Mouse (Mus musculus): Measurements from ENCODE around the gene Slc35g3.
A peak's percentile ranks its signal among the peaks of the same experiment; 100 is the strongest.

Gene Slc35g3

DNA sequence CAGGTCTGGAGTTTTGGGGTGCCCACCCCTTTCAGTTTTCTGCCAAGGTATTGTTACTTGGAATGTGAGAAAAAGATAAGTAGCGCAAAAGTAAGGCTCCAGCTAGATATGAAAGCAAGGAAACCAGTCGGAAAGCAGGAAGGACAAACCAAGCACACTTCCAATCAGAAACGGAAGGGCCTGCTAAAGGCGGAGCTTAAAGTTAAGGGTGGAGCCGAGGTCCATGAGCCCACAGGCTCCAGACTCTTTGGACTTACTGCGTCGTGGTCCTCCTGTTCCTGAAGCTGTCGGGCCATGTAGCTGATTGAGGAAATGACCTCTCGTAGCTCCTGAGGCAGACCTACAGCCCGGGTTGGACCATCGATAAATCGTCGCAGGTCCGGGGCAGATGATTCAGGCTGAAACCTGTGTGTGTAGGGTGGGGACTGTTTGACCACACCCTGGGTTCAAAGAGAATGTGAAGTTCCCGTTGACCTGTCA lies 23.1 kb upstream of the Slc35g3 start:
- no peak for DNase-seq

DNA sequence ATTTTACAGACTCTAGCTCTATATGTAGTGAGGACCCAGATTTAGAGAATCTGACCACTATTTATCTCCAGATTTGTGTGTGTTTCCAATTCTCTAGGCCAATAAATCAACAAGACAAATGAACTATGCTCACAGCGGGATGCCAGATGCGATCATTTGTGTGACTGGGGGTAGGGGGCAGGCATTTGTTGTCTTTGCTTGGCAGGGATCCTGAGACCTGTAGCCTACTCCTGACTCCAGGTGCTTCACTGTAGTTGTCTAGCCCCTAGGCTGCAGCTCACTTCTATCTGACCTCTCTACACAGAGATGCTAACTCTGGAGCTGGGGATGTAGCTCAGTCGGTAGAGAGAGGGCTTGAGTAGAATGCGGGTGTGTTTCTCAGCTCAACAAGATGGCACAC lies 20.1 kb upstream of the Slc35g3 start:
- DNase-seq, result no peak

DNA sequence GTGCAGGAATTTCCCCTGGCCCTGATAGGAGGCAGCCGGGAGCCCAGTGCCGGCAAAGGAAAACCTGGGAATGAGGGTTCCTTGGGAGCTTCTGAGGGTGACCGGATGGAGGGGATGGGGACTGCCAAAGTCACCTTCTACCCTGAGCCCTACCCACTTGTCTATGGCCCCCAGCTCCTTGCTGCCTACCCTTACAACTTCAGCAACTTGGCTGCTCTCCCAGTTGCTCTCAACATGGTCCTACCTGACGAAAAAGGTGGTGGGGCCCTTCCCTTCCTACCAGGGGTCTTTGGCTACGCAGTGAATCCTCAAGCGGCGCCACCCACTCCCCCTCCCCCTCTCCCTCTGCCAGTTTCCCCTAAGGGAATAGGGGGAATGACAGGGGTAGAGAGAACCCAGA lies 17.2 kb upstream of the Slc35g3 start:
- peak in 1 of 2 experiments; percentile 37 for DNase-seq

DNA sequence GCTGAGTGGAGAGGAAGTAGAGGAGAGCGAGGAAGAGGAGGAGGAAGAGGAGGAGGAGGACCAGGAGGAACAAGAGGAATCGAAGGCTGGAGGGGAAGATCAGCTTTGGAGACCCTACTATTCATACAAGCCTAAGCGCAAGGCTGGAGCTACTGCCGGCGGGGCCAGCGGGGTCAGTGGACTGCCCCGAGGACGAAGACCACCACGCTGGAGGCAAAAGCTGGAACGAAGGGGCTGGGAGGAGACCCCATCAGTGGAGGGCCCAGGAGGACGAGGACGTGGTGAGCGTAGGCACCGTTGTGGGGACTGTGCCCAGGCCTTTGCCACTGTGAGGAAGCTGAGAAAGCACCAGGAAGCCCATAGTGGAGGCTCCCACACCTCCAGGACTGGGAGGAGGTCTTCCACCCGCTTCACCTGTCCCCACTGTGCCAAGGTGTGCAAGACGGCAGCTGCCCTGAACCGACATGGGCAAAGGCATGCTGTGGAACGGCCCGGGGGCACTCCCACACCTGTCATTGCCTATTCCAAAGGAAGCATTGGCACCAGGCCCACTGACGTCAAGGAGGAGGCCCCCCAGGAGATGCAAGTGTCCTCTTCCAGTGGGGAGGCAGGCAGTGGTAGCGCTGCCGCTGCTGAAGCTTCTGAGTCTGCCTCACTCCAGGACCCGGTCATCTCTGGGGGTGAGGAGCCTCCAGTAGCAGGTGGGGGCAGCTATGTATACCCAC lies 16.7 kb upstream of the Slc35g3 start:
- peak; percentile 64 to 74 for DNase-seq

DNA sequence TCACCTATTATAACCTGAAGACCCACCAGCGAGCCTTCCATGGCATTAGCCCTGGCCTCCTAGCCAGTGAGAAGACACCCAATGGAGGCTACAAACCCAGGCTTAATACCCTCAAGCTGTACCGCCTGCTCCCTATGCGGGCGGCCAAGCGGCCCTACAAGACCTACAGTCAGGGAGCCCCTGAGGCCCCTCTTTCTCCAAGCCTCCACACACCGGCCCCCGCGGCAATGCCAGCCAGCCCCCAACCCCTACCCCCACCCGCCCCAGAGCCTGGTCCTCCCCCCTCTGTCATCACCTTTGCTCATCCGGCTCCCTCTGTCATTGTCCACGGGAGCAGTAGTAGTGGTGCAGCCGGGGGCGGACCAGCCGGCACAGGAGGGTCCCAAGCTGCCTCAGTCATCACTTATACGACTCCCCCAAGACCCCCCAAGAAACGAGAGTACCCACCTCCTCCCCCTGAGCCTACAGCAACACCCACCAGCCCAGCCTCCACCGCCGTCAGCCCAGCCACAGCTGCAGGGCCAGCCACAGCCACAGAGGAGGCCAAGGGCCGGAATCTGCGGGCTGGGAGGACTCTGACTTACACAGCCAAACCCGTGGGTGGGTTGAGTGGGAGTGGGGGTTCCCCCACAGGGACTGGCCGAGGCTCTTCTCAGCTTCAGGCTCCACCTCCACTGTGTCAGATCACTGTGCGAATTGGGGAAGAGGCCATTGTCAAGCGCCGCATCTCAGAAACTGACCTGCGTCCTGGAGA lies 15.9 kb upstream of the Slc35g3 start:
- DNase-seq, result no peak

DNA sequence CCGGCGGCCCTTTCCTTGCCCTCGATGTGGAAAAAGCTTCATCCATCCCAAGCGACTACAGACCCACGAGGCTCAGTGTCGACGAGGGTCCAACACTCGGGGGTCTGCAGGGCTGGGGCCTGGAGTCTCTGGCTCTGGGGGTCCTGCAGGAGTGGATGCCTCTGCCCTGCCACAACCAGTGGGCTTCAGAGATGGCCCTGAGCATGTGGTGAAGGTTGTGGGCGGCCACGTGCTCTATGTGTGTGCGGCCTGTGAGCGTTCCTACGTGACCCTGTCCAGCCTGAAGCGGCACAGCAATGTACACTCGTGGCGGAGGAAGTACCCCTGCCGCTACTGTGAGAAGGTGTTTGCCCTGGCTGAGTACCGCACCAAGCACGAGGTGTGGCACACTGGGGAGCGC lies 14.7 kb upstream of the Slc35g3 start:
- DNase-seq, result no peak

DNA sequence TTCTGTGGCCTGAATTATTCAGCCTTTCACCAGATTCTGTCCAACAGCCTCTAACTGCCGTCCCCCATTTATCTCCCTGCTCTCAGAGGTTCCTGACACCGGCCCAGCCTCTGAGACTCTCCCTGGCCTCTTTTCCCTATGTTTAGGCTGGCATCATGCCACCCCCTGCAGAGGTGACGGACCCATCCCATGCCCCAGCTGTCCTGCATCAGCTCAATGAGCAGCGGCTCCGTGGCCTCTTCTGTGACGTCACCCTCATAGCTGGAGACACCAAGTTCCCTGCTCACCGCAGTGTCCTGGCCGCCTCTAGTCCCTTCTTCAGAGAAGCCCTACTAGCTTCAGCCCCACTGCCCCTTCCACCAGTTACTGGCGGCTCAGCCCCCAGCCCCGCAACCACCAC lies 13.9 kb upstream of the Slc35g3 start:
- DNase-seq, result peak; percentile 70 to 79

DNA sequence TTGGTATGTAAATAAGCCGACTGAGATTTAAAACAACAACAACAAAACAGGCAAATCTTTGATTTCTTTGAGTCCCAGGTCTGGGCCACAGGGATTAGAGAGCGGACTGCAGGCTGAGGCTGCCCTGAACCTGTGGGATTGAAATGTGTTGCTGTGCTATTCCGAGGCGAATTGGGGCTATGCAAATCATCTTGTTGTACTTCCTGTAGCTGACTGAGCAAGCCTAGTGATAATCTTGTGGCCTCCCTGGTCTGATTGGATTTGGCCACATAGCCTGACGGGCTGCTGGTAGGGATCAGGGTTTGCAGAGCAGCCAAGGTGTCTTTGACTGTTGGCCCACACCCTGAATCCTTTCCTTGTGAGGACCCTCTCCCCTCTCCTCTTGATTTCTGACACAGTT lies 13.2 kb upstream of the Slc35g3 start:
- no peak for DNase-seq

DNA sequence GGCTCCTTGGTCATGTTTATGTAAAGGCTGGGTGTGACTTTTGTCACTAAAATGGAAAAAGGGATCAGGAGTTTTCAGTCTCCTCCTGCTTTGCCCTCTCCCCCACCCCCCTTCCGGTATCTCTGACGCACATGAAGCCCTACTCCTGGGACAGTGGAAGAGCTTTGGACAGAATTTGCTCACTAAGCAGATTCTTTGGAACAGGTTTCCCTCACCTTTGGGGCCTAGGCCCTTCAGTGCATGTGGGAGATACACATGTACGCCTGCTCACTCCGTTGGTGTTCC lies 5.8 kb upstream of the Slc35g3 start:
- no peak for DNase-seq

DNA sequence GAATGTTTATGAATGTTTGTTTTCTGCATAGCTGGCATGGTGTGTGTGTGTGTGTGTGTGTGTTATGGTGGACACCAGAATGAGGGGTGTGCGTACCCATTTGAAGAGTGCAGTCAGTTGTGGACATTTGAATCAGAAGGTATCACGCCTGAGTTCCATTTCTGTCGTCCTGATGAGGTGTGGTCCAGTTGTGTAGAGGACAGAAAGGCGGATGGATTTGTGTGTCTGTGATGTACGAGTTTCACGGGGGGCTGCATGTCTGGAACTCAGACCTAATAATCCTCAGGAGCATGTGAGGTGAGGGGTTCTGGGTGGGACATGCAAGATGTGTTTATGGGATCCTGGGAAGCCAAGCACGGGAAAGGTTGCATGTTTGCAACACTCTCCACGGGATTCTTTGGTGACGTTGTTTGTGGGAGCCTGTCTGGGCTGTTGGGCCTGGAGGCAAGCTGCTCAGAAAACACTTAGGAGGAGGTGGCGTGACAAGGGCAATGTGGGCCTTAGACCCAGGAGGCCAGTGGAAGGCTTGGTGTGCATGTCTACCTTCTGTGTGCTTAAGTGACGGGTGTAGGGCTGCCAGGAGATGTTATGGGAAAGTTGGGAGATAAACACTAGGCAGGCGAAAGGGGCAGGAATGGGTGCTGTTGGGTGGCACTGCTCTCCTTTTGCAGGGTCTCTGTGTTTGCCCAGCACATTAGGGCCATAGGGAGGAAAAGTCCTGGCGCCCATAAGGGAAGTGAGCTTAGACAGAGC lies 5.3 kb upstream of the Slc35g3 start:
- no peak for DNase-seq

DNA sequence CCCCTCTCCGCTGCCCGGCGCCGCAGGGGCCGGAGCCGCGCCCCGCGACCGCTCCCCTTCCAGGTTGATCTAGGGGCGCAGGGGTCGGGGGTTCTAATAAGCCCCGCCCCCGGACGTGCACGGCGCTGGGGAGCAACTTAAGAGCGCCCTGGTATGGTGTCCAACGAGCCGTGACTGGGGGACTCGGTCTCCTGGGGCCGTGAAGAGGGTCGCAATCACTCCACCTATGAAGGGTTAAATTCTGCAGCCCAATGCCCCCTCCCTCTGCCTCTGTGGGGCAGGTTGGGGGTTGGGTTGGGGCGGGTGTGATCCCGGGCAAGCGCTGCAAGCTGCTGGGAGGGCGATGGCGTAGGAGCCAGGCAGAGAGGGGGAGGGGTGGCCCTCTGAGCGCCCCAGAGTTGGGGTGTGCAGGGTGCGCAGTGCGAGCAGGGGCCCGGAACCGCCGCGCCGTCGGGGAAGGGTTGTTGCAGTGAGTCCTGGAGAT lies 4.4 kb upstream of the Slc35g3 start:
- peak; percentile 85 to 87 for DNase-seq

DNA sequence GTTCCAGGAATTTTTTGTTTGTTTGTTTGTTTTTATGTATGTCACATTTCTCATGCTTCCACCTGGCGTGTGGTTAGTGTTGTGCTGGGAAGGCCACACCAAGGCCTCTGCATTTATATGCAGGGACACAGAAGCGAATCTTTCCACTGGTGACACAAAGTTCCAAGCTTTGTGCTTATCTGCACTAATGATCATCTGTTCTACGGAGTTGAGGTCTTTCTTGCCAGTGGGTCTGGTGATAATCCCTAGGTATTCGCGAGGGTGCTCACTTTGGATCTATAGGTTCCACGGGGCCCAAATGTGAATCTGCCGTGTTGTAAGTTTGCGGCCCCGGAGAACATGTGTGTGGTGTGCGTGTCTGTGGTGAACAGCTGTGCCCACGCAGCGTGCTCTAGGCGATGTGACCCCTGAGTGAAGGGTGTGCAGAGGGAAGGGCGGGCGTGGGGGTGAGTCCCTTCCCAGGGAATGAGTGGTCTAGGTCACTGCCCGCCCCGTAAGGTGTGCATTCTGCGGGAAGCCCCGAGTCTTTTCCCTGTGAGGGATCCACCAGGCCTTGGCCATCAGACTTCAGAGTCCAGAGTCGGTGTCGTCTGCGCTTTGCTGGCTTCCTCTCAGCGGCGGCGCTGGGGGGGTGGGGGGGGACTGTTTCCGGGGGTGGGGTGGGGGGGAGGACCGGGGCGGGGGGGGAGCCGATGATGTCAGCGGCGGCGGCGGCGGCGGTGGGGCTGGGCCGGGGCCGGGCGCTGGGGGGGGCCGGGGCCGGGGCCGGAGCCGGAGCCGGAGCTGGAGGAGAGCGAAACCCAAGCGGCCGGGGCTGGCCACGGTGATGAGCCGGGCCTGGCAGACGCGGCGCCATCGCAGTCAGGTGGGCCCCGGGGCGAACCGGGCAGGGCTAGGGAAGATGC lies 3.7 kb upstream of the Slc35g3 start, which contains the start of gene Zbtb4:
Zbtb4 (plus strand) TSS at position 692 of the 905 bp plus-strand sequence.
- DNase-seq, result peak in 1 of 2 experiments; percentile 75

DNA sequence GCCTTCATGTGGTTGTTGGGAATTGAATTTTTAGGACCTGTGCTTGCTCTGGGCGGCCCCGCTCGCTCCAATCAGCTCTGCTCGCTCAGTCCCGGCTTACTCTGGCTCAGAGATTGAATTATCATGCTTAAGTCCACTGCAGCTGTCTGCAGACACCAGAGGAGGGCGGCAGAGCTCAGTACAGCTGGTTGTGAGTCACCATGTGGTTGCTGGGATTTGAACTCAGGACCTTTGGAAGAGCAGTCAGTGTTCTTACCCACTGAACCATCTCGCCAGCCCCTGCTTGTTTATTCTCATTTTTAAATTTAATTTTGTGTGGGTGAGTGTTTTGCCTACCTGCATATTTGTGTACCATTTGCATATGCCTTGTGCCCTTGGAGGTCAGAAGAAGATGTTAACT lies 1.8 kb upstream of the Slc35g3 start:
- DNase-seq, result no peak

DNA sequence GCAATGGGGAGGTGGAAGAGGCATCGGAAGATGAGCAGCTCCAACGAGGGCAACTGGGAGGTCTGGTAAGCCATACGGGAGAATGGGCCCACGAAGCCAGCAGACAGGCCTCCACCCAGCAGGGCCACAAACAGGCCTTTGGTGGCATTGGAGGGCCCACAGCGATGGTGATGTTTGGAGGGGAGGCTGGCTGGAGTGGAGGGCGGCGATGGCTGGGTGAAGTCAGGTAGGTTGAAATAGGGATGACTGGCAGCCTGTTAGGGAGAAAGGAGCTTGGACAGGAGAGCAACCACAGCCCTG lies 917 bp downstream of the Slc35g3 start:
- no peak for DNase-seq

DNA sequence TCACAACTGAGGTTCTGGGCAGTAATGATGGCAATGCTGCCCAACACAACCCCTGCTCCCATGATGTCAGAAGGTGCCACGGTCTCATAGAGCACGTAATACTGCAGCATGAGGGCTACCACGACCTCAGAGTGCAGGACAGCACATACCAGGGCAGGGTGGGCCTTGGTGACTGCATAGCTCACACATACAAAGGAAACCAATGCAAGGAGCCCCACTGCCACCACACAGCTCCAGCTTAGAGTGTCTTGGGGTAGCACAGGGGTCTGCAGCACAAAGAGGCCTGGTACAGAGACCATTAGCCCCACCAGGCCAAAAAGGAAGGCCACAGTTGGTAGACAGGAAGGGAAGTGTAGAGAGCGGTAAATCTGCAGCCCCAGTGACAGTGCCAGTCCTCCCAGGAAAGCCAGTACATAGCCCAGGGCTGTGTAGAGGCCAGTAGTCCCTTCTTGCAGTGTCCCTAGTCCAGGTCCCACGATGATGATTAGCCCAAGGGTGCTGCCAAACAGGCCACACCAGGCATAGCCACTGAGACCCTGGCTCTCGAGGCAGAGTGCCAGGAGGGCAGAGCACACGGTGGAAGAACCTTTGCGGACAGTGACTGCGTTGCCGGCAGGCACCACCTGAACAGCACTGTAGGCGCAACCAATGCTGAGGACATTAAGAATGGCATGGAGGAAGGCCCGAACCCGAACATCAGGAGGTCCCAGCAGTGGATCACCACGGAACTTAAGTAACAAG lies 1.4 kb downstream of the Slc35g3 start:
- DNase-seq, result peak in 1 of 2 experiments; percentile 36

DNA sequence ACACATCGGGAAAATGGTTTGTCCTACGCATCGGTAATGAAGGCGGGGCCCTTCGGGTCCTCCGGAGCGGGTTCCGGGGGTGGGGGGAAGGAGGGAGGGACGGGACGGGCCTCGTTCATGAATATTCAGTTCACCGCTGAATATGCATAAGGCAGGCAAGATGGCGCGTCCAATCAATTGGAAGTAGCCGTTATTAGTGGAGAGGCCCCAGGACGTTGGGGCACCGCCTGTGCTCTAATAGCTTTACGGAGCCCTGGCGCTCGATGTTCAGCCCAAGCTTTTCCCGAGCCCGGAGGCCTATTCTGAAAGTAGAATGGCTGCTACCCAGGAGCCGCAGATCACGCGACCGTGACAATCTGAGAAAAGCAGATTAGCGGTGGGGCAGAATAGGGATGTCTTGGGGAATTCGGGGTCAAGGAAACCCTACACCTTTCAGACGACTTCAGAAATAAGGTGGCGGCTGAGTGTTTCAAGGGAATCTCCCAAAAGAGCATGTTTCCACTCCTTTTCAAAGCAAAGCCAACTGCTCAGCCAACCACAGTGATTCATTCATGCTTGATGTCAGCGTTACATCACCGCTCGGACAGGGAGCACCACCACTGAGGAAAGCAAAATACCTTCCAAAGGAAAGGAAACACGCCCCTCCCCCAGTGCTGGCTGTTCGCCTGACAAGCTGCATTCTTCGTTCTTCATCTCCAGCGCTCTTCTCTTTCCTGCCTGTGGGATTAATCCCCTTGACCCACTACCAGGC lies 2.6 kb downstream of the Slc35g3 start:
- DNase-seq, result peak; percentile 97 to 99

DNA sequence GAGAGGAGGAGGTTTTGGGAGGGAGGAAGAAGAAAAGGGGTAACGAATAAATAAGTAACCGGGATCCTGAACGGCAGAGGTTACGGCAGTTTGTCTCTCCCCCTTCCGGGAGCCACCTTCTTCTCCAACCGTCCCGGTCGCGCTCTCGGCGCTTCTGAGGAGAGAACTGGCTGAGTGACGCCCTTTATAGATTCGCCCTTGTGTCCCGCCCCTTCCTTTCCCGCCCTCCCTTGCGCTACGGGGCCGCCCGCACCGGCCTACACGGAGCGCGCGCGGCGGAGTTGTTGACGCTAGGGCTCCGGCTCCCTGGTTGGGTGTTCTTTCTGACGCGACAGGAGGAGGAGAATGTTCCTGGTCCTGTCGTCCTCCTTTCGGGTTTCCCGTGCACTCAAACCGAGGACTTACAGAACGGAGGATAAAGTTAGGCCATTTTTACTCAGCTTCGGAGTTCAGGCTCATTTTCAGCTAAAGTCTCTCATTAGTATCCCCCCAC lies 3.2 kb downstream of the Slc35g3 start, which contains the start of gene Polr2a:
Polr2a (minus strand) TSS at position 160 of the 493 bp plus-strand sequence.
- DNase-seq, result peak; percentile 98 to 99

DNA sequence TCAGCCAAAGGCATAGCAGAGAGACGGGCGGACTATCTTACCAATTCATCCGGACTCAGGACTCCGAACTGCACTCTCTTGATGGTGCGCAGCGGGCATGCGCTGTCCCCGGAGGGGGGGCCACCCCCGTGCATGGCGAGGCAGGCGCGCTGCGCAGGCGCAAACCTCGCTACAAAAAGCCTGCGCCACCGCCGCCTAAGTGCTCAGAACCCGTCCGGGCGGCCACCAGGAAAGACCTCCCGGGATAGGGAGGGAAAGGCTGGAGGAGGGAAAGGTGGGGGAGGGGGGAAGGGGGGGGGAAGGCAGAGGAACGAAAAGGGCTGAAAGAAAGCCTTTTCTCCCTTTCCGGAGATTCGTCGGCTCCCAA lies 3.7 kb downstream of the Slc35g3 start:
- peak; percentile 97 to 98 for DNase-seq

DNA sequence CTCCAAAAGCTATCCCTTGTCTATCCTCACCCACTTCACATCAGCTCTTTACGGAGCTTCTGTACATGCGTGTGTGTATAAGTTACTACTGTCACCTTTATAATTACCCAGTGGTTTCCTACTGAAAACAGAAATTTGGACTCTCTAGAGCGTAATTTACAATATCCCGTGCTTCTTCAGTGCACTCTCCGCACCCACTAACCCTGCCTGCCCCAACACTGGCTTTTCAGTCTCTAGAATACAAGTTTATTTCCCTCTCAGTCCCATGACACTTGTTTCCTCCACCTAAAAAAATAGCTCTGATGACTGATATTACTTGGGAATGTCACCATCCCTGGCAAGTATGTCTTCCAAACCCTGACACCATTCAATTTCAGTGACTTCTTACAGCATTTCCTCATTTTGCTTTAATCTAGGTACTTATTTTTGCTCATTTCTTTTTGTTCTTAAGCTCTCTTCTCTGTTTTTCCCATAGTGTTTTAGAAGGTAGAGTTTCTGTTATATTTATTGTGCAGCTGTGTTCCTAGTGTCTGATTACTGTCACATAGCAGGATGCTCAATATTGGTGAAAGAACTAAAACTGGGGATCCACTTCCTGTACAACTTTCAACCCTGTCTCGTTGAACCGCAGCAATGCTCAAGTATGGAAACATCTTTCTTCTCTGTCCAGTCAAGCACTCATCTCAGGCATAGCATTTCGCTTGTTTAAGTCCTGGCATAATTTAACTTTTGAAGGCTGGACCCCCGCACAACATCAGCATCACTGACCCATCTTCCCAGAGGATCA lies 4.3 kb downstream of the Slc35g3 start:
- DNase-seq, result peak in 1 of 2 experiments; percentile 4

DNA sequence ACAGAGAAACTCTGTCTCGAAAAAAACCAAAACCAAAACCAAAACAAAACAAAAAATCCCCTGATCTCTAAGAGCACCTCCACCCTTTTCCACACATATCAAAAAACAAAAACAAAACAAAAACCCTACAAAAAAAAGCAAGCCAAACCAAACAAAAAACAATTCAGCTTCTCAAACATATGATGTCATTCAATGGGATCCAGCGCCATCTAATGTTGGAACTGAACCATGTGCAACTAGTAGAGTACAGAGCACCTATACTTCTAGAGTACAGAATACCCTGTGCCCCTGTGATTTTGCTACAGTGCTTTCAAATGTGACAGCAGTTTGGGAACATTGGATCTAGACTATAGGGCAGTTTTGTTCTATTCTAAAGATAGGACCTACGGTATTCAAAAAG lies 7.1 kb downstream of the Slc35g3 start:
- DNase-seq, result peak; percentile 74 to 83

All from cerebellum, postnatal 10 days (tissue).